Mouse (Mus musculus): Measurements from ENCODE around the gene Anks3. TPM values are rescaled to one million over a fixed set of nuclear protein-coding genes. Genes with fewer than 3 reads are reported as not detected.

Anks3 gene
- total and polyA plus RNA-seq, 3 experiments, result 17.5 to 36.6 (median 24.4) TPM

- peaks cover 4% of the 10 kb centered on the region; the same call in 1 of the 2 replicates for H3K9me3 ChIP-seq (replicated peaks)
- no peaks in the 10 kb centered on the region for H3K27me3 ChIP-seq (ENCODE audit: insufficient read depth, low read length)
- ATAC-seq (ENCODE audit: extremely low read depth, insufficient number of reproducible peaks, low FRiP score, poor library complexity, severe bottlenecking) (no peak), DNase-seq (ENCODE audit: low spot score) (no peak)
- TF ChIP-seq TAL1 (conservative IDR thresholded peaks at IDR 0.05; ENCODE audit: low read depth, low read length), result no peak
- no peak for TF ChIP-seq POLR2AphosphoS5 (IDR thresholded peaks at IDR 0.05; ENCODE audit: insufficient replicate concordance, low read depth, low read length)
- no peak for TF ChIP-seq GATA1 (IDR thresholded peaks at IDR 0.05; ENCODE audit: borderline replicate concordance, low read length)
- TF ChIP-seq CTCF (IDR thresholded peaks at IDR 0.05; ENCODE audit: low read depth, low read length), result no peak
- TF ChIP-seq GATA2 (IDR thresholded peaks at IDR 0.05; ENCODE audit: borderline replicate concordance, low read depth, low read length), result no peak
- peaks cover 28% of the 10 kb centered on the region for H3K4me1 ChIP-seq (ENCODE audit: insufficient read depth, low read depth, low read length)
- no peak overlapping the region for H3K4me3 ChIP-seq (ENCODE audit: low read depth, low read length)
- peaks cover 90% of the 10 kb centered on the region for H3K36me3 ChIP-seq (replicated peaks)
Observed at GRCm38 (mm10) chr16:4937351-4938190, 26.4 kb downstream of the Anks3 start.

- DNase-seq (ENCODE audit: low spot score), result no peak
Observed at GRCm38 (mm10) chr16:4935931-4936703, 27.9 kb downstream of the Anks3 start.

DNA sequence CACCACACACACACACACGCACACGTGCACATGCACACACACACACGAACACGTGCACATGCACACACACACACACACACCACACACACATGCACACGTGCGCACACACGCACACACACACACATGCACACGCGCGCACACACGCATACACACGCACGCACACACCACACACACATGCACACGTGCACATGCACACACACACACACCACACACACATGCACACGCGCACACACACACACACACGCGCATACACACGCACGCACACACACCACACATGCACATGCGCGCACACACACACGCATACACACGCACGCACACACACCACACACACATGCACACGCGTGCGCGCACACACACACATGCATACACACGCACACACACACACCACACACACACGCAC, 28.6 kb downstream of the Anks3 start:
- Histone ChIP-seq H3K36me3 (replicated peaks) (peaks cover 90% of the 10 kb centered on the region), H3K4me3 (ENCODE audit: low read depth, low read length) (peak overlapping the region; percentile 18; the same call in 1 of the 2 replicates), H3K4me1 (ENCODE audit: insufficient read depth, low read depth, low read length) (peaks cover 23% of the 10 kb centered on the region), H3K27me3 (ENCODE audit: insufficient read depth, low read length) (no peaks in the 10 kb centered on the region), H3K9me3 (replicated peaks) (peaks cover 4% of the 10 kb centered on the region; the same call in 1 of the 2 replicates)
- DNase-seq (ENCODE audit: low spot score) (no peak), ATAC-seq (ENCODE audit: extremely low read depth, insufficient number of reproducible peaks, low FRiP score, poor library complexity, severe bottlenecking) (no peak)
- TF ChIP-seq GATA1 (IDR thresholded peaks at IDR 0.05; ENCODE audit: borderline replicate concordance, low read length) (no peak), TAL1 (conservative IDR thresholded peaks at IDR 0.05; ENCODE audit: low read depth, low read length) (no peak), GATA2 (IDR thresholded peaks at IDR 0.05; ENCODE audit: borderline replicate concordance, low read depth, low read length) (no peak), CTCF (IDR thresholded peaks at IDR 0.05; ENCODE audit: low read depth, low read length) (no peak), POLR2AphosphoS5 (IDR thresholded peaks at IDR 0.05; ENCODE audit: insufficient replicate concordance, low read depth, low read length) (no peak)

More at GRCm38 (mm10) chr16:4935931-4936703, 27.9 kb downstream of the Anks3 start:
- peaks cover 90% of the 10 kb centered on the region for H3K36me3 ChIP-seq (replicated peaks)
- H3K4me1 ChIP-seq (ENCODE audit: insufficient read depth, low read depth, low read length), result peaks cover 28% of the 10 kb centered on the region
- ATAC-seq (ENCODE audit: extremely low read depth, insufficient number of reproducible peaks, low FRiP score, poor library complexity, severe bottlenecking), result no peak
- no peak overlapping the region for H3K4me3 ChIP-seq (ENCODE audit: low read depth, low read length)
- no peak for TF ChIP-seq GATA2 (IDR thresholded peaks at IDR 0.05; ENCODE audit: borderline replicate concordance, low read depth, low read length)
- no peak for TF ChIP-seq TAL1 (conservative IDR thresholded peaks at IDR 0.05; ENCODE audit: low read depth, low read length)
- TF ChIP-seq CTCF (IDR thresholded peaks at IDR 0.05; ENCODE audit: low read depth, low read length), result no peak
- no peak for TF ChIP-seq POLR2AphosphoS5 (IDR thresholded peaks at IDR 0.05; ENCODE audit: insufficient replicate concordance, low read depth, low read length)
- no peak for TF ChIP-seq GATA1 (IDR thresholded peaks at IDR 0.05; ENCODE audit: borderline replicate concordance, low read length)
- peaks cover 4% of the 10 kb centered on the region; the same call in 1 of the 2 replicates for H3K9me3 ChIP-seq (replicated peaks)
- no peaks in the 10 kb centered on the region for H3K27me3 ChIP-seq (ENCODE audit: insufficient read depth, low read length)

DNA sequence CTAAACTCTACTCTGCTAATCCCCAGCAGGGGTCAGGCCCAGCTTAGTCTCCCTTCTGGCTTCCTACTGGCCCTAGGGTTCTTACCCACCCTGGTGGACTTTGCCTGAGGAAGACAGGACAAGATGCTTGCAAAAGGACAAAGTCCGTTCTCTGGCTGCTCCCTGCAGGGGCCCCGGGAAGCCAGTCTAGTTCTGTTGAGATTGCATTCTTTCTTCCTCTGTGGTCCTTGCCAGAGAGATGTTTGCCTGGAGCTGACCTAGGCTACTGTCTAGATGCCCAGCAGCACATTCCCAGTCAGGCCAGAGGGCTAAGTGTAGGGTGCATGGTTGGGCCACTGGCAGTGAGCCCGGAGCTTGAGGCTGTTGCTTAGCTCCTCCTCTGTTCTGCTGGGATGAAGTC, 31.6 kb downstream of the Anks3 start:
- Histone ChIP-seq H3K4me3 (ENCODE audit: low read depth, low read length) (no peak overlapping the region), H3K4me1 (ENCODE audit: insufficient read depth, low read depth, low read length) (no peaks in the 10 kb centered on the region), H3K36me3 (replicated peaks) (peaks cover 94% of the 10 kb centered on the region), H3K27me3 (ENCODE audit: insufficient read depth, low read length) (no peaks in the 10 kb centered on the region), H3K9me3 (replicated peaks) (peaks cover 4% of the 10 kb centered on the region; the same call in 1 of the 2 replicates)
- DNase-seq (ENCODE audit: low spot score) (no peak), ATAC-seq (ENCODE audit: extremely low read depth, insufficient number of reproducible peaks, low FRiP score, poor library complexity, severe bottlenecking) (no peak)
- TF ChIP-seq GATA2 (IDR thresholded peaks at IDR 0.05; ENCODE audit: borderline replicate concordance, low read depth, low read length), result no peak
- no peak for TF ChIP-seq CTCF (IDR thresholded peaks at IDR 0.05; ENCODE audit: low read depth, low read length)
- no peak for TF ChIP-seq POLR2AphosphoS5 (IDR thresholded peaks at IDR 0.05; ENCODE audit: insufficient replicate concordance, low read depth, low read length)
- no peak for TF ChIP-seq GATA1 (IDR thresholded peaks at IDR 0.05; ENCODE audit: borderline replicate concordance, low read length)
- no peak for TF ChIP-seq TAL1 (conservative IDR thresholded peaks at IDR 0.05; ENCODE audit: low read depth, low read length)

DNA sequence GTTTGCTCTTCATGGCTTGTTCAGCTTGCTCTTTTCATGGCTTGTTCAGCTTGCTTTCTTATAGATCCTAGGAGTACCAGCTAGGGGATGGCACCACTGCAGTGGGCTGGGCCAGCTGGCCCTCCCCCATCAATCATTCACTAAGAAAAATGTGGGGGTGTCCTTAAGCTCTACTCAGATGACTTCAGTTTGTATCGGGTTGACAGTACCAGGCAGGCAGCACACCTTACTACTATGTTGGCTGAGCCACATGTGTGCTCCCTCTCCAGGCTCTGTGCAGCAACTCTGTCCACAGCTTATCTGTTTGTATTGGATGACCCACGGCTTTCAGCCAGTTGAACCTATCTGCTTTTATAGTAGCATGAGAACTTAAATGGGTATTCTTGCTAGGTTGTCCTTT, 35.5 kb downstream of the Anks3 start:
- TF ChIP-seq GATA1 (IDR thresholded peaks at IDR 0.05; ENCODE audit: borderline replicate concordance, low read length) (no peak), POLR2AphosphoS5 (IDR thresholded peaks at IDR 0.05; ENCODE audit: insufficient replicate concordance, low read depth, low read length) (no peak), CTCF (IDR thresholded peaks at IDR 0.05; ENCODE audit: low read depth, low read length) (no peak), TAL1 (conservative IDR thresholded peaks at IDR 0.05; ENCODE audit: low read depth, low read length) (no peak), GATA2 (IDR thresholded peaks at IDR 0.05; ENCODE audit: borderline replicate concordance, low read depth, low read length) (no peak)
- Histone ChIP-seq H3K4me1 (ENCODE audit: insufficient read depth, low read depth, low read length) (no peaks in the 10 kb centered on the region), H3K9me3 (replicated peaks) (no peaks in the 10 kb centered on the region), H3K36me3 (replicated peaks) (peaks cover 92% of the 10 kb centered on the region), H3K4me3 (ENCODE audit: low read depth, low read length) (no peak overlapping the region), H3K27me3 (ENCODE audit: insufficient read depth, low read length) (no peaks in the 10 kb centered on the region)
- DNase-seq (ENCODE audit: low spot score) (no peak), ATAC-seq (ENCODE audit: extremely low read depth, insufficient number of reproducible peaks, low FRiP score, poor library complexity, severe bottlenecking) (no peak)

DNA sequence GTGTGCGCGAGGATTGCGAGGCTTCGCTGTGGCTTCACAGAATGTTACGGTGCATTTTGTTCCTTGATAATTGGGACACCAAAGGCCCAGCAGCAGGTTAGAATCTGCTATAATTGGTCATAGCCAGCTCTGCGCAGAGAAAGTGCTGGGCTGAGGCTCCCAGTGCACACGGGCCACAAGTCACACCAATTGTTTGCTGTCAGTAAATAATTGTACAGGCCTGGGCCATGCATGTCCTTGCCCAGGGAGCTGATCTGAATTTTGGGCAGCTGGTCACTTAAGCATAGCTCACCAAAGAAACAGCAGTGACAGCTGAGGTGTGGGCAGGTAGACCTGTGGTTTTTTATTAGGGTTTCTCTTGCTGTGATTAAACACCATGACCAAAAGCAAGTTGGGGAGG, 36.0 kb downstream of the Anks3 start:
- Histone ChIP-seq H3K36me3 (replicated peaks) (peaks cover 92% of the 10 kb centered on the region), H3K4me3 (ENCODE audit: low read depth, low read length) (no peak overlapping the region), H3K27me3 (ENCODE audit: insufficient read depth, low read length) (no peaks in the 10 kb centered on the region), H3K9me3 (replicated peaks) (no peaks in the 10 kb centered on the region), H3K4me1 (ENCODE audit: insufficient read depth, low read depth, low read length) (no peaks in the 10 kb centered on the region)
- DNase-seq (ENCODE audit: low spot score) (no peak), ATAC-seq (ENCODE audit: extremely low read depth, insufficient number of reproducible peaks, low FRiP score, poor library complexity, severe bottlenecking) (no peak)
- TF ChIP-seq GATA2 (IDR thresholded peaks at IDR 0.05; ENCODE audit: borderline replicate concordance, low read depth, low read length) (no peak), POLR2AphosphoS5 (IDR thresholded peaks at IDR 0.05; ENCODE audit: insufficient replicate concordance, low read depth, low read length) (no peak), GATA1 (IDR thresholded peaks at IDR 0.05; ENCODE audit: borderline replicate concordance, low read length) (no peak)

All from G1E (cell line).